ENCODE assay signal across 8 mouse cellular contexts in genomic region chr10:68277671-68278151, GRCm38 (mm10). TPM values are rescaled to one million over a fixed set of nuclear protein-coding genes. Genes with fewer than 3 reads are reported as not detected.
DNase-seq lines count a peak whose midpoint lies in the region; ATAC-seq and TF ChIP-seq lines count a peak whose summit lies in the region.

No protein-coding gene starts in this region.

- peak overlapping the region; percentile 80 for H3K4me3 ChIP-seq in intestine, embryonic 14.5 days (ENCODE audit: low read depth, low read length)
- peak overlapping the region; percentile 66 for H3K4me3 ChIP-seq in liver, embryonic 11.5 days (ENCODE audit: low read depth, low read length)
- H3K4me3 ChIP-seq in midbrain, postnatal 0 days (ENCODE audit: low read depth, low read length) = peak overlapping the region; percentile 61
- H3K4me3 ChIP-seq in stomach, postnatal 0 days (ENCODE audit: low read depth, low read length) = peak overlapping the region; percentile 69

- ATAC-seq in intestine, embryonic 14.5 days (replicated peaks; ENCODE audit: low FRiP score, low TSS enrichment, low read depth) = no peak
- no peak for ATAC-seq in liver, embryonic 11.5 days (replicated peaks; ENCODE audit: low FRiP score)
- no peak for ATAC-seq in midbrain, postnatal 0 days (ENCODE audit: low FRiP score)
- ATAC-seq in stomach, postnatal 0 days (ENCODE audit: low FRiP score, low TSS enrichment) = no peak

- 0% methylated on average over 15 of the region's 15 CpGs for WGBS in intestine, embryonic 14.5 days
- WGBS in liver, embryonic 11.5 days = under 1% methylated on average over 15 of the region's 15 CpGs
- 0% methylated on average over 15 of the region's 15 CpGs for WGBS in midbrain, postnatal 0 days
- WGBS in stomach, postnatal 0 days = under 1% methylated on average over 15 of the region's 15 CpGs

- peak overlapping the region; percentile 94 for H3K4me2 ChIP-seq in intestine, embryonic 14.5 days (ENCODE audit: low read length)
- peak overlapping the region; percentile 86 for H3K4me2 ChIP-seq in liver, embryonic 11.5 days
- H3K4me2 ChIP-seq in midbrain, postnatal 0 days (ENCODE audit: low read depth, low read length, poor library complexity, severe bottlenecking) = peak overlapping the region; percentile 83
- H3K4me2 ChIP-seq in stomach, postnatal 0 days (replicated peaks; ENCODE audit: low read depth) = peak overlapping the region; percentile 68

- H3K4me1 ChIP-seq in intestine, embryonic 14.5 days (replicated peaks; ENCODE audit: control insufficient read depth, insufficient read depth, low read length) = peaks cover 27% of the 10 kb centered on the region
- H3K4me1 ChIP-seq in liver, embryonic 11.5 days (replicated peaks; ENCODE audit: control insufficient read depth, insufficient read depth, low read length) = peaks cover 11% of the 10 kb centered on the region
- no peaks in the 10 kb centered on the region; the same call in 1 of the 2 replicates for H3K4me1 ChIP-seq in midbrain, postnatal 0 days (ENCODE audit: insufficient read depth, low read length)
- no peaks in the 10 kb centered on the region for H3K4me1 ChIP-seq in stomach, postnatal 0 days (replicated peaks; ENCODE audit: control insufficient read depth, insufficient read depth)

- TF ChIP-seq CTCF in midbrain, postnatal 0 days (IDR thresholded peaks at IDR 0.05) = peak; percentile 49
- peak; percentile 34 for TF ChIP-seq CTCF in stomach, postnatal 0 days (IDR thresholded peaks at IDR 0.05; ENCODE audit: low read depth)

- no peaks in the 10 kb centered on the region for H3K9me3 ChIP-seq in intestine, embryonic 14.5 days (ENCODE audit: control insufficient read depth, low read length)
- no peaks in the 10 kb centered on the region for H3K9me3 ChIP-seq in liver, embryonic 11.5 days (ENCODE audit: control insufficient read depth, low read length)
- no peaks in the 10 kb centered on the region for H3K9me3 ChIP-seq in midbrain, postnatal 0 days (ENCODE audit: low read length)
- H3K9me3 ChIP-seq in stomach, postnatal 0 days (ENCODE audit: control insufficient read depth, low read length) = no peaks in the 10 kb centered on the region

- H3K9ac ChIP-seq in intestine, embryonic 14.5 days (ENCODE audit: low read length) = peak overlapping the region; percentile 68
- H3K9ac ChIP-seq in liver, embryonic 11.5 days (ENCODE audit: low read depth, low read length) = peak overlapping the region; percentile 66; the same call in 1 of the 2 replicates
- H3K9ac ChIP-seq in midbrain, postnatal 0 days (replicated peaks; ENCODE audit: low read length, poor library complexity, severe bottlenecking) = peak overlapping the region; percentile 55
- peak overlapping the region; percentile 55 for H3K9ac ChIP-seq in stomach, postnatal 0 days (ENCODE audit: low read length)

- peaks cover 16% of the 10 kb centered on the region for H3K36me3 ChIP-seq in intestine, embryonic 14.5 days (ENCODE audit: control insufficient read depth, insufficient read depth, low read length)
- no peaks in the 10 kb centered on the region for H3K36me3 ChIP-seq in liver, embryonic 11.5 days (ENCODE audit: control insufficient read depth, insufficient read depth, low read length)
- no peaks in the 10 kb centered on the region for H3K36me3 ChIP-seq in midbrain, postnatal 0 days (ENCODE audit: insufficient read depth, low read length)
- no peaks in the 10 kb centered on the region for H3K36me3 ChIP-seq in stomach, postnatal 0 days (ENCODE audit: control insufficient read depth, insufficient read depth, low read length)

- H3K27ac ChIP-seq in intestine, embryonic 14.5 days (ENCODE audit: low read depth) = peak overlapping the region; percentile 87
- peak overlapping the region; percentile 52 for H3K27ac ChIP-seq in liver, embryonic 11.5 days (ENCODE audit: low read depth, low read length)
- peak overlapping the region; percentile 60 for H3K27ac ChIP-seq in midbrain, postnatal 0 days (ENCODE audit: low read depth, low read length)
- peak overlapping the region; percentile 82 for H3K27ac ChIP-seq in stomach, postnatal 0 days (replicated peaks)

- TF ChIP-seq EP300 in stomach, postnatal 0 days (optimal IDR thresholded peaks at IDR 0.05) = no peak

- H3K27me3 ChIP-seq in intestine, embryonic 14.5 days (replicated peaks; ENCODE audit: control insufficient read depth, insufficient read depth, low read length) = no peaks in the 10 kb centered on the region
- peaks cover 3% of the 10 kb centered on the region for H3K27me3 ChIP-seq in liver, embryonic 11.5 days (replicated peaks; ENCODE audit: control insufficient read depth, insufficient read depth, low read length)
- H3K27me3 ChIP-seq in midbrain, postnatal 0 days (ENCODE audit: insufficient read depth, low read length) = no peaks in the 10 kb centered on the region
- no peaks in the 10 kb centered on the region for H3K27me3 ChIP-seq in stomach, postnatal 0 days (ENCODE audit: control insufficient read depth, insufficient read depth, low read length)

- DNase-seq in ovary, adult 18-20 months (ENCODE audit: low spot score) = peak; percentile 20
- DNase-seq in ovary, postnatal 14 days (ENCODE audit: low spot score) = no peak
- peak; percentile 42 to 62 for DNase-seq in cerebellum, postnatal 10 days
- DNase-seq in gastrocnemius, postnatal 25 days = peak; percentile 21
- DNase-seq in intestine, embryonic 14.5 days (ENCODE audit: low spot score) = peak; percentile 78
- DNase-seq in liver, embryonic 11.5 days (ENCODE audit: low spot score) = peak; percentile 51
- DNase-seq in midbrain, postnatal 0 days (ENCODE audit: low spot score) = peak; percentile 73
- DNase-seq in stomach, postnatal 0 days (ENCODE audit: low spot score) = peak; percentile 49

RNA-seq across cellular contexts. Expression of gene Arid5b, which starts 0.8 kb away (rescaled TPM):
- 10 to 100 TPM in 1 of 2 experiments, 1 to 10 TPM in 1; 8.5 to 17.7 TPM for total RNA-seq in gastrocnemius, postnatal 25 days (2021)
- 34.0 and 35.0 TPM in 2 replicates for polyA plus RNA-seq in intestine, embryonic 14.5 days (2014; fragmentation: Nextera tagmentation; extraction: Ambion mirVana)
- 11.9 and 15.3 TPM in 2 replicates for polyA plus RNA-seq in liver, embryonic 11.5 days (2014; fragmentation: Nextera tagmentation; extraction: Ambion mirVana)
- 12.9 and 13.6 TPM in 2 replicates for total RNA-seq in midbrain, postnatal 0 days (2014; rRNA removed)
- polyA plus RNA-seq in midbrain, postnatal 0 days (2015; fragmentation: Nextera tagmentation; extraction: Ambion mirVana) = 10.6 and 13.3 TPM in 2 replicates
- 17.9 and 18.3 TPM in 2 replicates for polyA plus RNA-seq in stomach, postnatal 0 days (2015; fragmentation: Nextera tagmentation; extraction: Ambion mirVana)
